Mouse (Mus musculus): ENCODE measurements at regions not wholly inside any gene's neighbourhood (a gene's known extent, or its start where the extent isn't known, plus 50 kb on each side); places are given as distances from the start of the nearest gene placed in this dataset.
A peak's percentile ranks its signal among the peaks of the same experiment; 100 is the strongest.

GRCm38 (mm10) chr13:32530926-32531512 lies 192.5 kb upstream of the Gmds start:
- TF ChIP-seq EP300 (IDR thresholded peaks at IDR 0.05; ENCODE audit: low read depth) (no peak), CTCF (IDR thresholded peaks at IDR 0.05; ENCODE audit: low read depth) (no peak)
- ATAC-seq (no peak), DNase-seq (no peak)
- H3K27ac ChIP-seq (ENCODE audit: low read depth), result no peak overlapping the region
- H3K4me3 ChIP-seq (ENCODE audit: low read depth, low read length), result no peak overlapping the region
- no peaks in the 10 kb centered on the region for H3K9me3 ChIP-seq (ENCODE audit: low read length)
- no peak overlapping the region for H3K9ac ChIP-seq (replicated peaks)
- H3K27me3 ChIP-seq (ENCODE audit: insufficient read depth, low read length), result no peaks in the 10 kb centered on the region
- H3K36me3 ChIP-seq (replicated peaks; ENCODE audit: insufficient read depth, low read length), result no peaks in the 10 kb centered on the region
- 68% methylated on average over 3 of the region's 3 CpGs for WGBS (ENCODE audit: insufficient replicate concordance)
- H3K4me1 ChIP-seq (ENCODE audit: insufficient read depth), result no peaks in the 10 kb centered on the region
- no peak overlapping the region for H3K4me2 ChIP-seq (ENCODE audit: low read depth, low read length)

- no peak overlapping the region for H3K4me3 ChIP-seq (ENCODE audit: low read depth, low read length)
- WGBS (ENCODE audit: insufficient replicate concordance), result 60% methylated on average over 16 of the region's 16 CpGs
- no peak for TF ChIP-seq CTCF (IDR thresholded peaks at IDR 0.05; ENCODE audit: low read depth)
- no peak overlapping the region for H3K9ac ChIP-seq (replicated peaks)
- peak; percentile 68 for ATAC-seq
- no peaks in the 10 kb centered on the region for H3K9me3 ChIP-seq (ENCODE audit: low read length)
- H3K36me3 ChIP-seq (replicated peaks; ENCODE audit: insufficient read depth, low read length), result no peaks in the 10 kb centered on the region
- H3K4me1 ChIP-seq (ENCODE audit: insufficient read depth), result peaks cover 4% of the 10 kb centered on the region; the same call in 1 of the 2 replicates
- H3K27ac ChIP-seq (ENCODE audit: low read depth), result no peak overlapping the region
- no peaks in the 10 kb centered on the region for H3K27me3 ChIP-seq (ENCODE audit: insufficient read depth, low read length)
- peak; percentile 18 for DNase-seq
- no peak overlapping the region for H3K4me2 ChIP-seq (ENCODE audit: low read depth, low read length)
Measured at GRCm38 (mm10) chr13:32518611-32519344, 180.2 kb upstream of the Gmds start.

GRCm38 (mm10) chr13:32517514-32517913 lies 179.0 kb upstream of the Gmds start:
- H3K9ac ChIP-seq (replicated peaks), result no peak overlapping the region
- peaks cover 4% of the 10 kb centered on the region; the same call in 1 of the 2 replicates for H3K4me1 ChIP-seq (ENCODE audit: insufficient read depth)
- no peak overlapping the region for H3K4me3 ChIP-seq (ENCODE audit: low read depth, low read length)
- no peaks in the 10 kb centered on the region for H3K36me3 ChIP-seq (replicated peaks; ENCODE audit: insufficient read depth, low read length)
- TF ChIP-seq EP300 (IDR thresholded peaks at IDR 0.05; ENCODE audit: low read depth) (no peak), CTCF (IDR thresholded peaks at IDR 0.05; ENCODE audit: low read depth) (no peak)
- H3K9me3 ChIP-seq (ENCODE audit: low read length), result no peaks in the 10 kb centered on the region
- no peak for ATAC-seq
- H3K27me3 ChIP-seq (ENCODE audit: insufficient read depth, low read length), result no peaks in the 10 kb centered on the region
- H3K4me2 ChIP-seq (ENCODE audit: low read depth, low read length), result no peak overlapping the region
- H3K27ac ChIP-seq (ENCODE audit: low read depth), result no peak overlapping the region
- DNase-seq, result no peak
- 66% methylated on average over 8 of the region's 8 CpGs for WGBS (ENCODE audit: insufficient replicate concordance)

- Histone ChIP-seq H3K9me3 (ENCODE audit: low read length) (no peaks in the 10 kb centered on the region), H3K4me3 (ENCODE audit: low read depth, low read length) (no peak overlapping the region), H3K27me3 (ENCODE audit: insufficient read depth, low read length) (no peaks in the 10 kb centered on the region), H3K27ac (ENCODE audit: low read depth) (no peak overlapping the region), H3K9ac (replicated peaks) (no peak overlapping the region), H3K36me3 (replicated peaks; ENCODE audit: insufficient read depth, low read length) (no peaks in the 10 kb centered on the region), H3K4me1 (ENCODE audit: insufficient read depth) (peaks cover 4% of the 10 kb centered on the region; the same call in 1 of the 2 replicates), H3K4me2 (ENCODE audit: low read depth, low read length) (no peak overlapping the region)
- no peak for TF ChIP-seq EP300 (IDR thresholded peaks at IDR 0.05; ENCODE audit: low read depth)
- no peak for TF ChIP-seq CTCF (IDR thresholded peaks at IDR 0.05; ENCODE audit: low read depth)
- DNase-seq, result no peak
- WGBS (ENCODE audit: insufficient replicate concordance), result 55% methylated on average over 5 of the region's 5 CpGs
- no peak for ATAC-seq
Measured at GRCm38 (mm10) chr13:32509231-32510023, 170.9 kb upstream of the Gmds start.

- WGBS (ENCODE audit: insufficient replicate concordance), result 83% methylated on average over 3 of the region's 3 CpGs
- no peak for ATAC-seq
- TF ChIP-seq CTCF (IDR thresholded peaks at IDR 0.05; ENCODE audit: low read depth) (no peak), EP300 (IDR thresholded peaks at IDR 0.05; ENCODE audit: low read depth) (no peak)
- Histone ChIP-seq H3K4me2 (ENCODE audit: low read depth, low read length) (no peak overlapping the region), H3K27me3 (ENCODE audit: insufficient read depth, low read length) (no peaks in the 10 kb centered on the region), H3K4me3 (ENCODE audit: low read depth, low read length) (no peak overlapping the region), H3K36me3 (replicated peaks; ENCODE audit: insufficient read depth, low read length) (no peaks in the 10 kb centered on the region), H3K27ac (ENCODE audit: low read depth) (no peak overlapping the region), H3K4me1 (ENCODE audit: insufficient read depth) (peaks cover 4% of the 10 kb centered on the region; the same call in 1 of the 2 replicates), H3K9me3 (ENCODE audit: low read length) (no peaks in the 10 kb centered on the region), H3K9ac (replicated peaks) (no peak overlapping the region)
- no peak for DNase-seq
Measured at GRCm38 (mm10) chr13:32508447-32508846, 169.9 kb upstream of the Gmds start.

GRCm38 (mm10) chr13:32507825-32508224 lies 169.3 kb upstream of the Gmds start:
- Histone ChIP-seq H3K27me3 (ENCODE audit: insufficient read depth, low read length) (no peaks in the 10 kb centered on the region), H3K4me3 (ENCODE audit: low read depth, low read length) (no peak overlapping the region), H3K9ac (replicated peaks) (no peak overlapping the region), H3K9me3 (ENCODE audit: low read length) (no peaks in the 10 kb centered on the region), H3K36me3 (replicated peaks; ENCODE audit: insufficient read depth, low read length) (no peaks in the 10 kb centered on the region), H3K4me2 (ENCODE audit: low read depth, low read length) (no peak overlapping the region), H3K4me1 (ENCODE audit: insufficient read depth) (peaks cover 4% of the 10 kb centered on the region; the same call in 1 of the 2 replicates), H3K27ac (ENCODE audit: low read depth) (no peak overlapping the region)
- TF ChIP-seq CTCF (IDR thresholded peaks at IDR 0.05; ENCODE audit: low read depth) (no peak), EP300 (IDR thresholded peaks at IDR 0.05; ENCODE audit: low read depth) (no peak)
- ATAC-seq (peak; percentile 74), DNase-seq (no peak)
- WGBS (ENCODE audit: insufficient replicate concordance), result 43% methylated on average over 2 of the region's 2 CpGs

All from liver, postnatal 0 days (tissue).